Mouse (Mus musculus) urinary bladder, postnatal 0 days (tissue): ENCODE measurements around the gene Eri2. TPM values are rescaled to one million over a fixed set of nuclear protein-coding genes. Genes with fewer than 3 reads are reported as not detected.

Experiments used
- polyA plus RNA-seq: library from polyadenylated mRNA; unstranded; fragments of >200 nt; fragmentation: Nextera tagmentation; extraction: Ambion mirVana; gene quantifications from 2 replicates; pipeline ENCODE4 v1.2.1, GENCODE M21; 2015

Gene Eri2
- 6.5 and 8.8 TPM in 2 replicates for polyA plus RNA-seq

DNA sequence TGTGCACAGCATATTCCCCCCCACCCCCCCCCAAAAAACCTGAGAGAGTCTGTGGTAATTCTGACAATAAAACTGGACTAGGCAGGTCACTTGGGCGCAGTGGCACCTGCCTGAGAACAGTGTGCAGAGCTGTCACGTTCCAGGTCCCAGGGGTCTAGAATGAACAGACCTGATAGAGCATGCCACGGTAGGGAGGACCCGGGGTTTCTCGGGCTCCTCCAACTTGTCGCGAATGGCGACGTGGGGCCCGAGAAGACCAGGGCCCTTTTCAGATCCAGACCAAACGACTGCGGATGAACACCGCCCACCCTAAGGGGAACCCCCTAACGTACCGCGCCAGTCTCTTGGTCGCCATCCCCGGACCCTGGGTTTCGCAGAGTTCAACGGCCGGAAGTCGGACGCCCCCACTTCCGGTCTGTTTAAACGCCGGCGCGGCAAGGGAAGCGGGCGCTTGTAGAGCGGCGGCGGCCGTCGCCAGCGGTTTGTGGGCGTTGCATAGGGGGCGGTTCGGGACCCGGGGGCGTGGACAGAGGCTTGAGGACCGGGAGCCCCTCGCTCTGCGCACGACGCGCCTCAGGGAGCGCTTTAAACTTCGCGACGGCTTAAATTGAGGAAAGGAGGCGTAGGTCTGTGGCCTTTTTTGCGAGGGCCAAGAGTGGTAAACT lies at the start of gene Eri2, which contains the start of gene Rexo5:
Gene Eri2, minus strand, starts transcription at position 473 of the 665 bp plus-strand sequence.
Gene Rexo5, plus strand, starts transcription at position 421 of the 665 bp plus-strand sequence.

DNA sequence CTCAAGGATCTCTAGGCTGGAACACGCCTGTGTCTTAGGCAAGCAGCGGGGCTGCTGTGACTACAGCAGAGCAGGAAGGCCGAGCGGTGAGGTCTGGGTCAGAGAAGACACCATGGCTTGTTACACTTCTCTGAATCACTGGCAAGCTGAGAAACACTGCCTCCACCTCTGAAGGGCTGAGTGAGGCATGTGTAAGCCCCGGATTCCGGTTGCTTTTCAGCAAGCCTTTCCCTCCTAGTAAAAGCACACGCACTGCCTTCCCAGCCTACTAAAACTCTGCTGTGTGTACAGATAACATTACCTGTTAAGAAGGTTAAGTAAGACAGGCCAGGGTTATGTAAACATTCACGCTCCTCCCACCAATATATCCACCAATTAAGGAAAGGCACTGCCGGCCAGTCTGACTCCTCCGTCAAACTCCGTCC lies 33.3 kb downstream of the Eri2 start, which contains the start of gene Acsm3:
Gene Acsm3, plus strand, starts transcription at position 397 of the 425 bp plus-strand sequence.

DNA sequence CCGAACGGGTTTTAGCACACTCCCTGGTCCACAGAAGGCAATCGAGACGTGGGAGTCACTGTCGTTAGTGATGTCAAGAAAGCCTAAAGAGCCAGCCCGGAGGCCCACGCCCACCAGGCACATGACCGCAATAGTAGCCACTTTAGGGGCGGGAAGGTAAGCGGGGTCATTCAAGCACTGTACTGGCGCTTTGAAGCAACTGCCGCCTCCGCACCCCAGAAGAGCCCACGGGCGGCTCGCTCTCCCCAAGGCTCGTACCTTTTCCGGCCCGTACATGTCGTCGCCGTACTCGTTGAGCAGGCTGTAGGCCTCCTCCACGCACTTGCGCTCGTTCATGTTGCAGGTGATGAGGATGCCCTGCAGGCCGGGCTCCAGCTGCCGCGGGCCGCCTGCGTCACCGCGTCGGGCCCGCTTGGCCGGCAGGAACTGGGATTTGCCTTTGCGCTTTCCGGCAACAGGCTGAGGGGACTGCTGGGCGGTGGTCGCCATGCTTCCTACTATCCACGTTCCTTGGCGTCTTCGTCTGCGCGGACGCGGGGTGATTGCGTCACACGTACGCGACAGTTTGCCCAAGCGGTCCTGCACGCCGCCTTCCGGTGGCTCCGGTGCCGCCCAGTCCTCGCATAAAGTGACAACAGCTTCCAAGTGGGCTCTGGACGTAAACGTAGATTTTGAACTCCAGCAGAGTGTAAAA lies 73.5 kb downstream of the Eri2 start, which contains the start of gene Thumpd1:
Gene Thumpd1, minus strand, starts transcription at position 546 of the 694 bp plus-strand sequence.

Other genes with a start within 250 kb of the Eri2 start
- not detected in 2 replicates for gene Acsm2, start 239.7 kb downstream of the Eri2 start, polyA plus RNA-seq
- gene Acsm1, start 187.0 kb downstream of the Eri2 start, polyA plus RNA-seq = 0.07 TPM in 1 of 2 replicates, not detected in the other
- not detected in 2 replicates for gene Acsm4, start 104.0 kb downstream of the Eri2 start, polyA plus RNA-seq
- 44.6 and 48.5 TPM in 2 replicates for gene Thumpd1, start 73.3 kb downstream of the Eri2 start, polyA plus RNA-seq
- gene Acsm3, start 33.1 kb downstream of the Eri2 start, polyA plus RNA-seq = 7.9 and 10.5 TPM in 2 replicates
- gene Rexo5, start 52 bp downstream of the Eri2 start, polyA plus RNA-seq = 5.6 and 6.8 TPM in 2 replicates
- 9.1 and 10.6 TPM in 2 replicates for gene Lyrm1, start 101.8 kb upstream of the Eri2 start, polyA plus RNA-seq
- gene Dcun1d3, start 102.2 kb upstream of the Eri2 start, polyA plus RNA-seq = 9.5 and 10.0 TPM in 2 replicates